Mouse (Mus musculus) embryonic facial prominence, embryonic 14.5 days (tissue): ENCODE data around the gene Fam84b. TPM values are rescaled to one million over a fixed set of nuclear protein-coding genes. Genes with fewer than 3 reads are reported as not detected.
"Not testable (repeated sequence)": the region's sequence is repeated elsewhere in the genome, so short reads cannot be mapped to it uniquely, and the experiment has no call there.

Experiments
- ATAC-seq: fragments of 200-750 bp; cut with Nextera tagmentation; 2 replicates; pipeline ENCODE4 v1.8.0; 2017; ENCODE audit warnings: low read depth, moderate number of reproducible peaks, moderate TSS enrichment
- DNase-seq: peaks from one replicate; pipeline ENCODE4 v3.0.0-alpha.2; 2015; ENCODE audit warnings: low spot score
- H3K27ac ChIP-seq: fragments of 300-500 bp; sonication (generic); replicated peaks from 2 replicates; pipeline ENCODE4 v1.5.1; 2014; ENCODE audit warnings: low read depth, mild to moderate bottlenecking, low read length, moderate library complexity
- H3K27me3 ChIP-seq: fragments of 300-500 bp; sonication (generic); replicated peaks from 2 replicates; pipeline ENCODE4 v1.6.1; 2014; ENCODE audit warnings: low read length; ENCODE audit not compliant: control insufficient read depth, insufficient read depth
- H3K36me3 ChIP-seq: fragments of 300-500 bp; sonication (generic); 2 replicates; pipeline ENCODE4 v1.6.1; 2014; ENCODE audit warnings: low read length, mixed read lengths; ENCODE audit not compliant: control insufficient read depth, insufficient read depth
- H3K4me1 ChIP-seq: fragments of 300-500 bp; sonication (generic); 2 replicates; pipeline ENCODE4 v1.6.1; 2014; ENCODE audit warnings: antibody characterized with exemption, low read length; ENCODE audit not compliant: control insufficient read depth, insufficient read depth
- H3K4me2 ChIP-seq: fragments of 300-500 bp; sonication (generic); 2 replicates; pipeline ENCODE4 v1.6.1; 2014; ENCODE audit warnings: low read depth, mild to moderate bottlenecking, low read length, moderate library complexity, mixed read lengths
- H3K4me3 ChIP-seq: fragments of 300-500 bp; sonication (generic); 2 replicates; pipeline ENCODE4 v1.5.1; 2014; ENCODE audit warnings: low read depth, mild to moderate bottlenecking, low read length
- H3K9ac ChIP-seq: fragments of 300-500 bp; sonication (generic); 2 replicates; pipeline ENCODE4 v1.6.1; 2014; ENCODE audit warnings: low read depth, mild to moderate bottlenecking, low read length, moderate library complexity, mixed read lengths
- H3K9me3 ChIP-seq: fragments of 300-500 bp; sonication (generic); 2 replicates; pipeline ENCODE4 v1.6.1; 2016; ENCODE audit warnings: low read length; ENCODE audit not compliant: control insufficient read depth
- WGBS: fragments of 180-500 bp; shearing (Covaris S2); extraction: QIAGEN DNeasy Blood & Tissue Kit; methylation state at CpG from one replicate; pipeline ENCODE4 v1.1.7; 2014; 5-methylcytosine and 5-hydroxymethylcytosine counted together
- polyA plus RNA-seq: library from polyadenylated mRNA; unstranded; fragments of >200 nt; fragmentation: Nextera tagmentation; extraction: Ambion mirVana; gene quantifications from 2 replicates; pipeline ENCODE4 v1.2.1, GENCODE M21; 2014

The Fam84b gene
- polyA plus RNA-seq, 1 experiment from 2014 or later: 9.9 TPM

- 74% methylated on average over 4 of the region's 4 CpGs for WGBS
- no peak overlapping the region for H3K4me3 ChIP-seq
These were observed 573 bp upstream of the Fam84b start for GRCm38 (mm10) chr15:60854151-60854550.

GRCm38 (mm10) chr15:60848630-60849029 is 4.9 kb downstream of the Fam84b start:
- Histone ChIP-seq H3K27ac (no peak overlapping the region), H3K4me1 (peaks cover 13% of the 10 kb centered on the region), H3K4me2 (no peak overlapping the region), H3K27me3 (no peaks in the 10 kb centered on the region), H3K9me3 (no peaks in the 10 kb centered on the region), H3K4me3 (no peak overlapping the region), H3K9ac (no peak overlapping the region), H3K36me3 (no peaks in the 10 kb centered on the region)
- ATAC-seq (no peak), DNase-seq (peak; percentile 51)
- whole genome bisulfite sequencing: 37% methylated on average over 3 of the region's 3 CpGs

More at GRCm38 (mm10) chr15:60854151-60854550, 573 bp upstream of the Fam84b start:
- H3K4me2 ChIP-seq: no peak overlapping the region
- no peak overlapping the region for H3K9ac ChIP-seq
- peaks cover 6% of the 10 kb centered on the region for H3K4me1 ChIP-seq
- H3K27ac ChIP-seq: 0 out of 2 replicates have a peak overlapping the region, but pooled peaks have one; percentile 21
- H3K36me3 ChIP-seq: no peaks in the 10 kb centered on the region
- no peaks in the 10 kb centered on the region for H3K27me3 ChIP-seq
- H3K9me3 ChIP-seq: no peaks in the 10 kb centered on the region; the same call in 1 of the 2 replicates
- ATAC-seq (no peak), DNase-seq (no peak)

GRCm38 (mm10) chr15:60846291-60846690 is 7.3 kb downstream of the Fam84b start:
- Histone ChIP-seq H3K36me3 (no peaks in the 10 kb centered on the region), H3K4me3 (no peak overlapping the region), H3K9me3 (no peaks in the 10 kb centered on the region), H3K27me3 (no peaks in the 10 kb centered on the region), H3K9ac (no peak overlapping the region), H3K4me2 (no peak overlapping the region), H3K4me1 (peaks cover 10% of the 10 kb centered on the region; the same call in 1 of the 2 replicates), H3K27ac (no peak overlapping the region)
- DNase-seq: peak; percentile 78
- ATAC-seq: peak; percentile 58
- 35% methylated on average over 5 of the region's 6 CpGs for WGBS

- peak; percentile 35; the same call in 1 of the 2 replicates for ATAC-seq
- no peak overlapping the region for H3K9ac ChIP-seq
- H3K27me3 ChIP-seq: no peaks in the 10 kb centered on the region
- H3K4me2 ChIP-seq: no peak overlapping the region
- WGBS: 25% methylated on average over 3 of the region's 3 CpGs
- H3K4me3 ChIP-seq: no peak overlapping the region
- no peaks in the 10 kb centered on the region for H3K9me3 ChIP-seq
- H3K27ac ChIP-seq: no peak overlapping the region
- H3K36me3 ChIP-seq: no peaks in the 10 kb centered on the region
- DNase-seq: no peak
- H3K4me1 ChIP-seq: peaks cover 10% of the 10 kb centered on the region; the same call in 1 of the 2 replicates
These were observed 7.7 kb downstream of the Fam84b start for GRCm38 (mm10) chr15:60845886-60846285.

GRCm38 (mm10) chr15:60841785-60842184 is 11.8 kb downstream of the Fam84b start:
- Histone ChIP-seq H3K36me3 (no peaks in the 10 kb centered on the region), H3K27me3 (no peaks in the 10 kb centered on the region), H3K4me1 (no peaks in the 10 kb centered on the region), H3K4me2 (no peak overlapping the region), H3K9me3 (no peaks in the 10 kb centered on the region), H3K4me3 (no peak overlapping the region), H3K9ac (no peak overlapping the region), H3K27ac (no peak overlapping the region)
- ATAC-seq (no peak), DNase-seq (peak; percentile 24)
- 22% methylated on average over 4 of the region's 4 CpGs for WGBS

- not testable (repeated sequence) for H3K4me2 ChIP-seq, H3K9me3 ChIP-seq, H3K36me3 ChIP-seq, DNase-seq, H3K27me3 ChIP-seq, H3K9ac ChIP-seq, H3K4me1 ChIP-seq, H3K27ac ChIP-seq, ATAC-seq, H3K4me3 ChIP-seq
These were observed 12.3 kb downstream of the Fam84b start for GRCm38 (mm10) chr15:60841312-60841711.

- Histone ChIP-seq H3K4me2 (no peak overlapping the region), H3K9me3 (no peaks in the 10 kb centered on the region), H3K4me3 (no peak overlapping the region), H3K9ac (no peak overlapping the region), H3K27me3 (no peaks in the 10 kb centered on the region), H3K36me3 (no peaks in the 10 kb centered on the region), H3K4me1 (no peaks in the 10 kb centered on the region), H3K27ac (no peak overlapping the region)
- 38% methylated on average over 4 of the region's 4 CpGs for WGBS
- DNase-seq: no peak
- ATAC-seq: no peak
These were observed 13.3 kb downstream of the Fam84b start for GRCm38 (mm10) chr15:60840296-60840670.

- Histone ChIP-seq H3K4me3 (no peak overlapping the region), H3K36me3 (no peaks in the 10 kb centered on the region), H3K9me3 (no peaks in the 10 kb centered on the region), H3K4me1 (no peaks in the 10 kb centered on the region), H3K27ac (no peak overlapping the region), H3K9ac (no peak overlapping the region), H3K27me3 (no peaks in the 10 kb centered on the region), H3K4me2 (no peak overlapping the region)
- WGBS: 11% methylated on average over 2 of the region's 3 CpGs
- no peak for DNase-seq
- no peak for ATAC-seq
These were observed 13.9 kb downstream of the Fam84b start for GRCm38 (mm10) chr15:60839539-60840295.

- Histone ChIP-seq H3K9ac (no peak overlapping the region), H3K4me1 (no peaks in the 10 kb centered on the region), H3K9me3 (no peaks in the 10 kb centered on the region), H3K27ac (no peak overlapping the region), H3K4me2 (no peak overlapping the region), H3K4me3 (no peak overlapping the region), H3K27me3 (no peaks in the 10 kb centered on the region), H3K36me3 (no peaks in the 10 kb centered on the region)
- ATAC-seq: no peak
- DNase-seq: no peak
- WGBS: 55% methylated on average over 8 of the region's 8 CpGs
These were observed 15.4 kb downstream of the Fam84b start for GRCm38 (mm10) chr15:60838135-60838534.
